Mouse (Mus musculus): ENCODE results near the gene Pcdh15.

Pcdh15 gene

GRCm38 (mm10) chr10:73379001-73379400, 279.9 kb downstream of the Pcdh15 start:
- DNase-seq (ENCODE audit: low read depth) = no peak

- DNase-seq (ENCODE audit: low read depth) = no peak
Measured at GRCm38 (mm10) chr10:73384003-73384402, 284.9 kb downstream of the Pcdh15 start.

- no peak for DNase-seq (ENCODE audit: low read depth)
Measured at GRCm38 (mm10) chr10:73400426-73400825, 301.3 kb downstream of the Pcdh15 start.

DNA sequence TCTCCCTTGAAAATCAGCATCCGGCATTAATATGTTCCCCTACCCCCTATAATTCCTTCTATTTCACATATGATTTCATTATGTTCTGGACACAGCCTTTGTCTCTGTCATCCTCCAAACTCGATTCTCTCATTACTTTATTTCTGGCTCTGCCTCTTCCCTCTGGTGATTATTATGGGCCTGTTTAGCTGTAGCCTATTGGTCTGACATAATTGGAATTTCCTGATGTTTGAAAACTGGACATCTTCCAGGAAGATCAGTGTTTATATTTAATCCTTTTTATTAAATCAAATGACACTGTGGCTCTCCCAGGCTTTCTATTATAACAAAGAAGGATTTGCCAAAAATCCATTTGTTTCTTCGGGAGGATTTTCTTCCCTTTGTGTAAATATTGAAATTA, 326.3 kb downstream of the Pcdh15 start:
- DNase-seq (ENCODE audit: low read depth) = no peak

GRCm38 (mm10) chr10:73431345-73431744, 332.2 kb downstream of the Pcdh15 start:
- no peak for DNase-seq (ENCODE audit: low read depth)

DNA sequence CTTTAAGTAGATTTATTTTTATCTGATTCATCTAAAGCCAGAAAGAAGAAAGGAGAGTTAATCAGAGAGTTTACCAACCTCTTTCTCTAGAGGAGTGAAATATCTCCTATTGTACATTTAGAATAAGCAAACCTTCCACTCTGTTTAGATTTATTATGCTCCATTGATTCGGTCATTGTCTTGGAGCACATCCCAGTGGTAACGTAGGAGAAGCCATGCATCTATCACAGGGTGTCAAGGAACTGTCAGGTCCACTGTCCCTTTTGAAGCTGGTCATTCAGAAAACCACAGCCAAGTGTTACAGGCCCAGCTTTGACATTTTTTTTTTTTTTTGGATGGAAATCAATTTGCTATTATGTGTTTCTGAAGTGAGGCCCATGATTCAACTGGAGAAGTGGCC, 384.9 kb downstream of the Pcdh15 start:
- DNase-seq (ENCODE audit: low read depth) = no peak

DNA sequence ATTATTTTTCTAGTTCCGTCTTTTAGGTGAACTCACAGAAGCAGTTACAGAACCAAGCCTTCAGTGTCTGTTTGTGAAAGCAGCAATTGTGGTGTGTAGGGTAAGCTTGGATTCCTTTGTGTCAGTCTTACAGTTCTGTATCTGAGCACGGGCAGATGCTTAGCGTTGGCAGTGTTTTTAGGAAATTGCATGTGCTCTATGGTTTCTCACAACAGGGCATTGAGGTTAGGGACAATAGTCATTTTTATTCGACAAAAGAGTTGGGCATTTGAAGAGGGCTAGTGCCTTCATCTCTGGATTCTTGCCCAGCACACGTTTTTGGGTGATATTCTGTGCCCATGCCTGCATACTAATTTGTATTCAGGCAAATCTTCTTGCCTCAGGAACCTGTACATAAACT, 392.5 kb downstream of the Pcdh15 start:
- no peak for DNase-seq (ENCODE audit: low read depth)

GRCm38 (mm10) chr10:73514846-73515245, 415.7 kb downstream of the Pcdh15 start:
- DNase-seq (ENCODE audit: low read depth) = no peak

- DNase-seq (ENCODE audit: low read depth) = no peak
Measured at GRCm38 (mm10) chr10:73515742-73516141, 416.6 kb downstream of the Pcdh15 start.

- no peak for DNase-seq (ENCODE audit: low read depth)
Measured at GRCm38 (mm10) chr10:73519438-73519837, 420.3 kb downstream of the Pcdh15 start.

DNA sequence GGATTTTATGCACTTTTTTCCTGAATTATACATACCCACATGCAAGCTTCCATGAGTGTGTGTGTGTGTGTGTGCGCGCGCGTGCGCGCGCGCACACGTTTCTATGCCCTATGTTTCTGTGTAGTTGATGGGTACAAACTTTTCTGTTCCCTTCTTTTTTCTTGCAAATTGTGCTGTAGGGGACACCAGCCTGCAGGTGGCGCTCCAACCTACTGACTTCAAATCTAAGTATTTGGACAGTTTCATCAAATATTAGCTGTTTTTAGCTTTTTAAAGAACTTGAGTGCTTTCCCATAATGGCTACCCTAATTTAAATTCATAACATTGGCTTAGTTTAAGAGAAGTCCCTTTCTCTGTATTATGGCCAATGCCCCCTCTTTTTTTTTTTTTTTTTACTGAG, 453.7 kb downstream of the Pcdh15 start:
- no peak for DNase-seq (ENCODE audit: low read depth)

DNA sequence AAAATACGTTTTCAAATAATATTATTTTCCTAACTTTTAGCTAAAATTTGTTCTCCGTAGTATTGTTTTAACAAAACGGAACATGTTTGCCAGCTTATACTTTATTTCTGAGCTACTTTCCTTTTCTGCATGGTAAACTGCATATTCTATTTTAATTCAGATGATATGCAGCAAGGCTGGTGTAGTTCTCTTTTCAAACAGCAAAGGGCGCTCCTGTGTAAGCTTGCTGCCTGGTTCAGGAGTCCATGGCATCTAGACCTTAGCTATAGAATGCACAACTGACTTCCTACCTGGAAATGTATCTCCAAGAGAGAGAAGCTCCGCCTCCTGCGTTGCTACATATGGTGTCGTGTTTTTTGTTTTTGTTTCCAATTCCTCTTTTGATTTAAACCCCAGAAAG, 465.1 kb downstream of the Pcdh15 start:
- DNase-seq (ENCODE audit: low read depth) = no peak

- no peak for DNase-seq (ENCODE audit: low read depth)
Measured at GRCm38 (mm10) chr10:73574711-73575297, 475.7 kb downstream of the Pcdh15 start.

- DNase-seq (ENCODE audit: low read depth) = no peak
Measured at GRCm38 (mm10) chr10:73667501-73667900, 568.4 kb downstream of the Pcdh15 start.

DNA sequence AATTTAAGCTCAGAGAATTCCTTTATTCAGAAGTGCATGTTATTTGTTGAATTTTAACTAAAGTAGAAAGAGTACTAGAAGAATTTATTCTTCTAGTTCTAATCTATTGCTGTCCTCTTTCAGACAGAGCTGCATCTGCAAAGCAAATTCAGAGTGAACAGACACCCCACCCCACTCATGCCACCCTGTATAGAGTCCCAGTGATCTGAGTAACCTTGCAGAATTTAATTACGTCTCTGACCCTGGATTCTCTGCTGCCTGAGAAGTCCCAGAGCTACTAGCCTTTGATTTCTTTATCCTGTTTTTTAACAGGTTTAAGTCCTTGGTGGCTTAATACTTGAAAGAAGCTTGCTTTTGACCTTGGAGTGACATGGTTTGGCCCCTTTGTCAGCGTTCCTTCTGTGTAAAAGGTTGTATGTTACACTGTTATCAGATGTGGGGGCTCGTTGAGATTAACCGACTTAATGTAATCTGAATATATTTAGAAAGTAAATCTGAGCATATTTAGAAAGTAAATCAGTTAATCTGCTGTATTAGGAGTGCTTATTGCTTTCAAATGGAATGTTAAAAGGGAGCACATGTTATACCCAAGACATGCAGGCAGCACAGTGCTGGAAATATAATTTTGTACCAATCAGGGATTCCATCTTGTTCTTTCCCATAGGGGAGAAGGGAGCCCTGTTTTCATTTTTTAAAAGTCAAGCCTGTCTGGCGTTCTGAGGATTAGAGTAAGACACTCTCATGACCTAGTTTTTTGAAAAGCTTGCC, 601.6 kb downstream of the Pcdh15 start:
- no peak for DNase-seq (ENCODE audit: low read depth)

GRCm38 (mm10) chr10:73725566-73726240, 626.6 kb downstream of the Pcdh15 start:
- DNase-seq (ENCODE audit: low read depth) = no peak

- no peak for DNase-seq (ENCODE audit: low read depth)
Measured at GRCm38 (mm10) chr10:73733246-73733645, 634.1 kb downstream of the Pcdh15 start.

DNA sequence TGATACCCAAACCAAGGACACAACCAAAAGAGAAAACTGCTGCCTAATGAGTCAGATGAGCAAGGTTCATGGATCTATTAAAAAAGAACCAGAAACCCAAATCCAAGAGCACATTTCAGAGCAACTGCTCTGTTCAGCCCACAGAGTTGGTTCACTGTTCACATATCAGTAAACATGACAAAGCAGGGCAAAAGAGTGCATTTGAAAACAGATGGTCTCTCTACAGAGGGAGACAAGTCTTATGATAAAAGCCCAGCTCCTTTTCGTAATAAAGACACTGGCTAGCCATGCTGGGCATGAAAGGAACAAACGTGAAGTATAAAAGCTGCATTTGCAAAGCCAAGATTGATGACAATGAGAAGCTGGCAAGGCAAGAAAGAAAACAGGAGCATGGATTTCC, 649.9 kb downstream of the Pcdh15 start:
- DNase-seq (ENCODE audit: low read depth) = no peak

DNA sequence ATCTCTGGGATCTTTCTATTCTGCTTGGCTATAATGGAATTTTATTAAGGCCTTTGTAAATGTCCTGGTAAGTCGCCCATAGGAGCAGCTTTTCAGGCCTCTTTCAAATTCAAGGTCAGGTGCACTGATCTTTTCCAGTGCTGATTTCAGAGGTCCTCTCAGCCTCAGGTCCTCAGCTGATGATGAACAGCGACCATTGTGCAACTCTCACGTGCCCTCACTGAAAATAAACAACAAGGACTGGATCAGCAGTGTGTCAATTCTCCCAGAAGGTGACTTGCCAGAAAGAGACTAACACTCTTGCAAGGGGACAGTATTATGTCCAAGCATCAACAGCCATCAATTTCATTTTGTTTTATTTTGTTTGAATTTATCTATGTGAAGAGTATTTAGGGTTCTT, 654.7 kb downstream of the Pcdh15 start:
- DNase-seq (ENCODE audit: low read depth) = no peak

DNA sequence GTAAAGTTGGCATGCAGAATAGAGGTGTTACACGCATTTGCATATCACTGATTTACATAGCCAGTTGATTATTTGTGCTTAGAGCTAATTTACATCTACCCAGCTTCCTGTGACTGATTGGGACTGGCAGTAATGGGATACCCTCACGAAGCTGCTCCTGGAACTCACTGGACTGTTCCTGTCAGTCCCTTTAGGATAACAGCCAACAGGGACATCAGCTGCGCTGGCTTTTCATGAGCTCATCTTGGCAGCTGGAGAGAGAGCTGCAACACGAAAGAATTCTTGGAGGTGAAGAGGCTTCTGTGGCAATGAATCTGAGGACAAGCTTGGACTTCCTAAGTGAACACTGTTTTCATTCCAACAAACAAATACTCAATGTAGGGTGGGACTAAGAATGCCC, 683.8 kb downstream of the Pcdh15 start:
- no peak for DNase-seq (ENCODE audit: low read depth)

DNA sequence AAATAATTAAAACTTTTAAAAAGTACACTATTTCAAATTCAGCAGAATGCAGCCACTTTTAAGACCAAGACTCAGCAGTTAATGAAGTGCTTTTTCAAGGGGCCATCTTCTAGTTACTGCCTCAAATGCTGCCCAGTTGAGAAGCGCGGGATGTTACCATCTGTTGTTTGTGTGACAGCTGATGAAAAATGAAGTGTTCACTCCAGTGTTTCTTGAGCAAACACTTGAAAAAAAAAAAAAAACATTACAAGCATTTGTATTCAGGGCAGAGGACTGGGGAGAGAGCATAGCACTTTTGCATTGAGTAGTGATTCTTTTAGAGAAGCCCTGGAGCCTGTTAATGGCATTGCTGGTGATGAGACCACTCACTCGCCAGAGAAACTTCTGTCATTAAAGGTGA, 689.0 kb downstream of the Pcdh15 start:
- DNase-seq (ENCODE audit: low read depth) = no peak

DNA sequence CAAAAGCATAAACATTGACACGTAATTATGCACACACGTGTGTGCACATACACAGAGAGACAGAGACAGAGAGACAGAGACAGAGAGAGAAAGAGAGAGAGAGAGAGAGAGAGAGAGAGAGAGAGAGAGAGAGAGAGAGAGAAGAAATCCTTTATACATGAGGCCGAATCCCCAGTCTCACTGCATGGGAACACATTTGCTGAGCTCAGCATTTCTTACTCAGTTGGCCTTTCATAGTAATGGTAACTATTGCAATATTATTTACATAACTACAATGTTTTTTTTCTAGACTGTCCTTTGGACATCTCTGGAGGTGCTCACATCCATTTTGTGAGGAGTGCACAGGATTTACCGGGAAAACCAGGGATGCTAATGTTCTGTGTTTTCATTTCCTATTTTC, 705.9 kb downstream of the Pcdh15 start:
- DNase-seq (ENCODE audit: low read depth) = no peak

- DNase-seq (ENCODE audit: low read depth) = no peak
Measured at GRCm38 (mm10) chr10:73812311-73812710, 713.2 kb downstream of the Pcdh15 start.

Measured in induced T-regulatory cell, adult 2 months (primary cell).